Mouse (Mus musculus): ENCODE measurements at regions not wholly inside any gene's neighbourhood (a gene's known extent, or its start where the extent isn't known, plus 50 kb on each side); places are given as distances from the start of the nearest gene placed in this dataset.

GRCm38 (mm10) chr14:46292398-46292797 lies 86.8 kb upstream of the Gm15217 start:
- TF ChIP-seq CTCF (IDR thresholded peaks at IDR 0.05; ENCODE audit: extremely low read depth, insufficient read depth, insufficient read length, insufficient replicate concordance) (no peak), POLR2A (IDR thresholded peaks at IDR 0.05; ENCODE audit: low read depth, low read length) (no peak)
